Mouse (Mus musculus) telencephalon, adult 2 months (tissue): ENCODE data around the gene Nova2.

Source experiments
- DNase-seq: peaks from one replicate; pipeline ENCODE4 v3.0.0-alpha.2; 2011; ENCODE audit warnings: low read depth, low spot score

The Nova2 gene

GRCm38 (mm10) chr7:18978381-18978780, 52.7 kb downstream of the Nova2 start:
- DNase-seq, result no peak

- DNase-seq, result no peak
Measured at GRCm38 (mm10) chr7:18986503-18986902, 60.8 kb downstream of the Nova2 start.

- DNase-seq, result no peak
Measured at GRCm38 (mm10) chr7:18987100-18987499, 61.4 kb downstream of the Nova2 start, which contains the start of gene Nanos2. TSS of gene Nanos2 (plus strand) at chr7:18987400.

GRCm38 (mm10) chr7:18987747-18988146, 62.1 kb downstream of the Nova2 start:
- no peak for DNase-seq

GRCm38 (mm10) chr7:18988780-18989179, 63.1 kb downstream of the Nova2 start:
- no peak for DNase-seq

- DNase-seq, result no peak
Measured at GRCm38 (mm10) chr7:18989995-18990394, 64.3 kb downstream of the Nova2 start.

- peak; percentile 100 for DNase-seq
Measured at GRCm38 (mm10) chr7:18990601-18991295, 65.1 kb downstream of the Nova2 start, which contains the start of gene Mypop. TSS of gene Mypop (plus strand) at chr7:18991245.

GRCm38 (mm10) chr7:18991660-18992293, 66.1 kb downstream of the Nova2 start:
- DNase-seq, result no peak

GRCm38 (mm10) chr7:18992294-18992675, 66.6 kb downstream of the Nova2 start:
- no peak for DNase-seq

- DNase-seq, result no peak
Measured at GRCm38 (mm10) chr7:18993036-18993435, 67.3 kb downstream of the Nova2 start.

- DNase-seq, result no peak
Measured at GRCm38 (mm10) chr7:18998835-18999234, 73.1 kb downstream of the Nova2 start.

GRCm38 (mm10) chr7:19000421-19000820, 74.7 kb downstream of the Nova2 start:
- DNase-seq, result no peak

GRCm38 (mm10) chr7:19001066-19001806, 75.5 kb downstream of the Nova2 start:
- DNase-seq, result no peak

- DNase-seq, result no peak
Measured at GRCm38 (mm10) chr7:19001807-19002085, 76.1 kb downstream of the Nova2 start.

- DNase-seq, result no peak
Measured at GRCm38 (mm10) chr7:19002115-19002514, 76.4 kb downstream of the Nova2 start.

GRCm38 (mm10) chr7:19002848-19003498, 77.3 kb downstream of the Nova2 start:
- DNase-seq, result peak; percentile 92

- peak; percentile 91 for DNase-seq
Measured at GRCm38 (mm10) chr7:19003902-19004630, 78.4 kb downstream of the Nova2 start, which contains the start of gene Irf2bp1. TSS of gene Irf2bp1 (plus strand) at chr7:19004044.

- DNase-seq, result no peak
Measured at GRCm38 (mm10) chr7:19004631-19005079, 79.0 kb downstream of the Nova2 start.

- DNase-seq, result no peak
Measured at GRCm38 (mm10) chr7:19005417-19006121, 79.9 kb downstream of the Nova2 start.

GRCm38 (mm10) chr7:19006476-19006875, 80.8 kb downstream of the Nova2 start:
- peak; percentile 76 for DNase-seq
